Mouse (Mus musculus) G1E (cell line): ENCODE results near the gene Ccser1.

ENCODE experiments used
- CTCF ChIP-seq: IDR thresholded peaks from 2 replicates; pipeline ENCODE4 v1.5.1; 2012; ENCODE audit warnings: low read depth, low read length, inconsistent platforms, mixed read lengths
- GATA1 ChIP-seq: IDR thresholded peaks from 2 replicates; pipeline ENCODE4 v1.6.1; 2012; ENCODE audit warnings: borderline replicate concordance, low read length, inconsistent platforms, mixed read lengths
- GATA2 ChIP-seq: IDR thresholded peaks from 2 replicates; pipeline ENCODE4 v1.6.1; 2012; ENCODE audit warnings: low read depth, low read length, inconsistent platforms, borderline replicate concordance
- POLR2AphosphoS5 ChIP-seq: IDR thresholded peaks from 2 replicates; pipeline ENCODE4 v1.6.1; 2012; ENCODE audit warnings: low read depth, low read length, inconsistent platforms; ENCODE audit not compliant: insufficient replicate concordance
- TAL1 ChIP-seq: conservative IDR thresholded peaks from 2 replicates; pipeline ENCODE4 v1.6.1; 2012; ENCODE audit warnings: low read depth, low read length, inconsistent platforms, mixed read lengths

GRCm38 (mm10) chr6:61292927-61293326 is 112.8 kb downstream of the Ccser1 start:
- TF ChIP-seq TAL1: no peak
- no peak for TF ChIP-seq CTCF
- no peak for TF ChIP-seq POLR2AphosphoS5
- TF ChIP-seq GATA1: no peak
- no peak for TF ChIP-seq GATA2
